Mouse (Mus musculus): ENCODE measurements around the gene St8sia6. TPM values are rescaled to one million over a fixed set of nuclear protein-coding genes. Genes with fewer than 3 reads are reported as not detected.
"Not testable (repeated sequence)": the region's sequence is repeated elsewhere in the genome, so short reads cannot be mapped to it uniquely, and the experiment has no call there.

St8sia6 gene
- polyA plus RNA-seq, 1 experiment from 2014 or later, result 3.0 TPM

GRCm38 (mm10) chr2:13794446-13794845 lies 582 bp upstream of the St8sia6 start:
- Histone ChIP-seq H3K4me3 (ENCODE audit: low read depth, low read length) (no peak overlapping the region), H3K4me1 (ENCODE audit: insufficient read depth) (no peaks in the 10 kb centered on the region), H3K27ac (ENCODE audit: low read depth) (no peak overlapping the region), H3K36me3 (ENCODE audit: insufficient read depth) (no peaks in the 10 kb centered on the region), H3K4me2 (no peak overlapping the region), H3K27me3 (ENCODE audit: insufficient read depth, low read length) (peaks cover 19% of the 10 kb centered on the region), H3K9me3 (ENCODE audit: low read depth, low read length) (no peaks in the 10 kb centered on the region), H3K9ac (no peak overlapping the region)
- DNase-seq (no peak), ATAC-seq (ENCODE audit: insufficient read depth) (no peak)
- no peak for TF ChIP-seq CTCF (IDR thresholded peaks at IDR 0.05; ENCODE audit: low read depth)
- 76% methylated on average over 8 of the region's 8 CpGs for WGBS

GRCm38 (mm10) chr2:13793054-13793968 lies 553 bp downstream of the St8sia6 start:
- peaks cover 19% of the 10 kb centered on the region for H3K27me3 ChIP-seq (ENCODE audit: insufficient read depth, low read length)
- H3K4me1 ChIP-seq (ENCODE audit: insufficient read depth), result no peaks in the 10 kb centered on the region
- DNase-seq, result peak; percentile 84
- no peak overlapping the region for H3K27ac ChIP-seq (ENCODE audit: low read depth)
- peak overlapping the region; percentile 54 for H3K4me3 ChIP-seq (ENCODE audit: low read depth, low read length)
- under 1% methylated on average over 89 of the region's 89 CpGs for WGBS
- no peaks in the 10 kb centered on the region for H3K36me3 ChIP-seq (ENCODE audit: insufficient read depth)
- H3K9me3 ChIP-seq (ENCODE audit: low read depth, low read length), result no peaks in the 10 kb centered on the region
- peak overlapping the region; percentile 96 for H3K4me2 ChIP-seq
- peak overlapping the region; percentile 51 for H3K9ac ChIP-seq
- ATAC-seq (ENCODE audit: insufficient read depth), result peak; percentile 93
- no peak for TF ChIP-seq CTCF (IDR thresholded peaks at IDR 0.05; ENCODE audit: low read depth)

- Histone ChIP-seq H3K4me1 (ENCODE audit: insufficient read depth) (no peaks in the 10 kb centered on the region), H3K9ac (no peak overlapping the region; the same call in 1 of the 2 replicates), H3K4me2 (peak overlapping the region; percentile 96), H3K36me3 (ENCODE audit: insufficient read depth) (no peaks in the 10 kb centered on the region), H3K27ac (ENCODE audit: low read depth) (no peak overlapping the region), H3K27me3 (ENCODE audit: insufficient read depth, low read length) (peaks cover 19% of the 10 kb centered on the region), H3K4me3 (ENCODE audit: low read depth, low read length) (peak overlapping the region; percentile 54), H3K9me3 (ENCODE audit: low read depth, low read length) (no peaks in the 10 kb centered on the region)
- peak; percentile 36; the same call in 1 of the 2 replicates for ATAC-seq (ENCODE audit: insufficient read depth)
- DNase-seq, result no peak
- TF ChIP-seq CTCF (IDR thresholded peaks at IDR 0.05; ENCODE audit: low read depth), result no peak
- 35% methylated on average over 13 of the region's 13 CpGs for WGBS
These were observed 1.4 kb downstream of the St8sia6 start for GRCm38 (mm10) chr2:13792256-13793005.

- WGBS, result 58% methylated on average over 7 of the region's 7 CpGs
- Histone ChIP-seq H3K27me3 (ENCODE audit: insufficient read depth, low read length) (peaks cover 19% of the 10 kb centered on the region), H3K9me3 (ENCODE audit: low read depth, low read length) (no peaks in the 10 kb centered on the region)
These were observed 2.3 kb downstream of the St8sia6 start for GRCm38 (mm10) chr2:13791598-13791997.

GRCm38 (mm10) chr2:13789365-13789764 lies 4.5 kb downstream of the St8sia6 start:
- WGBS, result 39% methylated on average over 1 of the region's 1 CpGs
- no peak for ATAC-seq (ENCODE audit: insufficient read depth)
- no peak for TF ChIP-seq CTCF (IDR thresholded peaks at IDR 0.05; ENCODE audit: low read depth)
- no peak overlapping the region for H3K4me2 ChIP-seq
- no peak overlapping the region for H3K9ac ChIP-seq
- no peaks in the 10 kb centered on the region for H3K36me3 ChIP-seq (ENCODE audit: insufficient read depth)
- no peak for DNase-seq
- H3K4me1 ChIP-seq (ENCODE audit: insufficient read depth), result no peaks in the 10 kb centered on the region
- H3K27me3 ChIP-seq (ENCODE audit: insufficient read depth, low read length), result peaks cover 16% of the 10 kb centered on the region
- H3K27ac ChIP-seq (ENCODE audit: low read depth), result no peak overlapping the region
- no peak overlapping the region for H3K4me3 ChIP-seq (ENCODE audit: low read depth, low read length)
- H3K9me3 ChIP-seq (ENCODE audit: low read depth, low read length), result no peaks in the 10 kb centered on the region

More at GRCm38 (mm10) chr2:13791598-13791997, 2.3 kb downstream of the St8sia6 start:
- Histone ChIP-seq H3K4me2 (no peak overlapping the region), H3K4me3 (ENCODE audit: low read depth, low read length) (no peak overlapping the region), H3K36me3 (ENCODE audit: insufficient read depth) (no peaks in the 10 kb centered on the region), H3K27ac (ENCODE audit: low read depth) (no peak overlapping the region), H3K9ac (no peak overlapping the region), H3K4me1 (ENCODE audit: insufficient read depth) (no peaks in the 10 kb centered on the region)
- TF ChIP-seq CTCF (IDR thresholded peaks at IDR 0.05; ENCODE audit: low read depth), result no peak
- no peak for ATAC-seq (ENCODE audit: insufficient read depth)
- DNase-seq, result no peak

GRCm38 (mm10) chr2:13786577-13787168 lies 7.2 kb downstream of the St8sia6 start:
- 51% methylated on average over 1 of the region's 1 CpGs for WGBS
- H3K27me3 ChIP-seq (ENCODE audit: insufficient read depth, low read length), result no peaks in the 10 kb centered on the region
- DNase-seq (no peak), ATAC-seq (ENCODE audit: insufficient read depth) (no peak)
- no peaks in the 10 kb centered on the region for H3K9me3 ChIP-seq (ENCODE audit: low read depth, low read length)
- no peak for TF ChIP-seq CTCF (IDR thresholded peaks at IDR 0.05; ENCODE audit: low read depth)
- no peak overlapping the region for H3K27ac ChIP-seq (ENCODE audit: low read depth)
- no peak overlapping the region for H3K9ac ChIP-seq
- no peak overlapping the region for H3K4me3 ChIP-seq (ENCODE audit: low read depth, low read length)
- no peaks in the 10 kb centered on the region for H3K4me1 ChIP-seq (ENCODE audit: insufficient read depth)
- H3K4me2 ChIP-seq, result no peak overlapping the region
- no peaks in the 10 kb centered on the region for H3K36me3 ChIP-seq (ENCODE audit: insufficient read depth)

- H3K4me2 ChIP-seq; H3K36me3 ChIP-seq (ENCODE audit: insufficient read depth); ATAC-seq (ENCODE audit: insufficient read depth); H3K9ac ChIP-seq; H3K9me3 ChIP-seq (ENCODE audit: low read depth, low read length); DNase-seq; H3K4me1 ChIP-seq (ENCODE audit: insufficient read depth); H3K27ac ChIP-seq (ENCODE audit: low read depth); H3K4me3 ChIP-seq (ENCODE audit: low read depth, low read length); H3K27me3 ChIP-seq (ENCODE audit: insufficient read depth, low read length): not testable (repeated sequence)
- 50% methylated on average over 3 of the region's 3 CpGs for WGBS
These were observed 7.9 kb downstream of the St8sia6 start for GRCm38 (mm10) chr2:13785992-13786391.

Measured in lung, embryonic 14.5 days (tissue).